Mouse (Mus musculus) C2C12 (cell line): Measurements from ENCODE around the gene Tmcc3. TPM values are rescaled to one million over a fixed set of nuclear protein-coding genes. Genes with fewer than 3 reads are reported as not detected.

Source experiments
- H3K27me3 ChIP-seq: one replicate; pipeline ENCODE4 v1.6.1; 2011; ENCODE audit not compliant: control insufficient read depth, insufficient read depth, insufficient read length
- H3K36me3 ChIP-seq: one replicate; pipeline ENCODE4 v1.6.1; 2011; ENCODE audit not compliant: control insufficient read depth, insufficient read depth
- H3K4me3 ChIP-seq: one replicate; pipeline ENCODE4 v1.5.1; 2011; ENCODE audit warnings: mild to moderate bottlenecking, control low read depth; ENCODE audit not compliant: poor library complexity, insufficient read depth, severe bottlenecking
- H3K79me2 ChIP-seq: one replicate; pipeline ENCODE4 v1.6.1; 2011; ENCODE audit not compliant: control insufficient read depth, insufficient read depth
- H3K79me3 ChIP-seq: one replicate; pipeline ENCODE4 v1.6.1; 2011; ENCODE audit warnings: low read depth, control low read depth
- H3ac ChIP-seq: one replicate; pipeline ENCODE3; 2011; ENCODE audit warnings: low read depth; ENCODE audit not compliant: control insufficient read depth, insufficient read length
- CEBPB ChIP-seq: IDR thresholded peaks from one replicate; pipeline ENCODE4 v1.6.1; 2011; ENCODE audit warnings: low read depth, mild to moderate bottlenecking, control low read depth, moderate library complexity
- CTCF ChIP-seq: IDR thresholded peaks from one replicate; pipeline ENCODE4 v1.5.1; 2011; ENCODE audit not compliant: control insufficient read depth, insufficient read depth, insufficient read length
- FOSL1 ChIP-seq: IDR thresholded peaks from one replicate; pipeline ENCODE4 v1.8.0; 2011; ENCODE audit warnings: mild to moderate bottlenecking, low read length; ENCODE audit not compliant: poor library complexity, insufficient read depth, severe bottlenecking
- MAX ChIP-seq: IDR thresholded peaks from one replicate; pipeline ENCODE4 v1.6.1; 2011; ENCODE audit warnings: mild to moderate bottlenecking, control low read depth
- MYOD1 ChIP-seq: IDR thresholded peaks from one replicate; pipeline ENCODE4 v1.6.1; 2011; ENCODE audit warnings: low read depth; ENCODE audit not compliant: control insufficient read depth, insufficient read length
- MYOG ChIP-seq: IDR thresholded peaks from one replicate; pipeline ENCODE4 v1.6.1; 2011; ENCODE audit not compliant: control insufficient read depth, insufficient read length; ENCODE audit errors: extremely low read depth
- USF1 ChIP-seq: IDR thresholded peaks from one replicate; pipeline ENCODE4 v1.6.1; 2011; ENCODE audit warnings: low read depth, mild to moderate bottlenecking, control low read depth, moderate library complexity
- polyA plus RNA-seq: library from polyadenylated mRNA; unstranded; fragments of >200 nt; fragmentation: generic; extraction: Trizol; gene quantifications from one replicate; pipeline ENCODE4 v1.2.1, GENCODE M21; 2012; ENCODE audit warnings: missing spikeins

Tmcc3 gene
- polyA plus RNA-seq, 1 experiment = 3.5 TPM

GRCm38 (mm10) chr10:94411594-94411993 lies 99.8 kb downstream of the Tmcc3 start:
- no peaks in the 10 kb centered on the region for H3K79me2 ChIP-seq
- TF ChIP-seq CEBPB (no peak), CTCF (no peak), MYOD1 (no peak), FOSL1 (no peak), USF1 (no peak), MYOG (no peak), MAX (no peak)
- H3K4me3 ChIP-seq = no peak overlapping the region
- no peaks in the 10 kb centered on the region for H3K79me3 ChIP-seq
- H3K36me3 ChIP-seq = no peaks in the 10 kb centered on the region
- H3ac ChIP-seq = no peak overlapping the region
- no peaks in the 10 kb centered on the region for H3K27me3 ChIP-seq

DNA sequence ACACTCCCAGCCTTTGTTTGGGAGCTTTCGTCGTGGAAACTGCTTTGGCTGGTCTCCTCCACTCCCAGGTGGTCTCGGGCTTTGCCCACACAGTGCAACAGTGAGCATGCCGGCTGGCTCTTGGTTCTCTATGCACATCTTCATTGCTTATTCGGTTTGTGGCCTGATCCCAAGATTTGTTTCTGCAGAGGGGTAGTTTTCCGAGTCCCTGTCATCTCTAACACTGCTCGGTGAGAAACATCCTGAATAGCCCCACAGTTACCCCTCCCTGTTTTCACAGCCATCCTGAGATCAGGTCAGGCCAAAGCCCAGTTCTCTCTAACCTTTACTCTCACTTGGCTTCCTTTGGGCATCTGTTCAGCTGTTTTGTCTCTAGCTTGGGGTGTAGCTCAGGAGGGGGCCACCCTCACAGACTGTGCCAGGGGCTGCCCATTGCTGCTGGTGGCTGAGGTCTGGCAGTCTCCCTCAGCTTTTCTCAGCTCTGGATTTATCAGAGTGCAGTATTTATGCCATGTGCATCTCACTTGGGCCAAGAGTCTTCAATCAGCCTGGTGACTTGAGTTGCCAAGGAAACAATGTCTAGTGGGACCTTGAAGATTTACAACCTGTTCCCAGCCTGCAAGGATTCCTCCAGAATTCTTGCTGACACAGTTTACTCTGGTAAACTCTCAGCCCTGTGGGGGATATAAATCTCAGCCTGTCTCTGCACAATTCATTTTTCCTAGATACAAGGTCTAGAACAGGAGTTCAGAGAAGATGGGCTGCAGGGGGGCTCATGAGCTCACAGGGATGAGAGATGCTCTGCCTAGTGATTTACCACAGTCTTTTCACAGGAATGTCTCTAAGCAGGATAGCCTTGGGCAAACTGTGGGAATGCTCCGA lies 102.3 kb downstream of the Tmcc3 start:
- Histone ChIP-seq H3ac (no peak overlapping the region), H3K4me3 (no peak overlapping the region), H3K27me3 (no peaks in the 10 kb centered on the region), H3K36me3 (no peaks in the 10 kb centered on the region), H3K79me3 (no peaks in the 10 kb centered on the region), H3K79me2 (no peaks in the 10 kb centered on the region)
- no peak for TF ChIP-seq MYOG
- no peak for TF ChIP-seq MYOD1
- no peak for TF ChIP-seq MAX
- no peak for TF ChIP-seq CTCF
- TF ChIP-seq CEBPB = no peak
- TF ChIP-seq FOSL1 = no peak
- TF ChIP-seq USF1 = no peak

DNA sequence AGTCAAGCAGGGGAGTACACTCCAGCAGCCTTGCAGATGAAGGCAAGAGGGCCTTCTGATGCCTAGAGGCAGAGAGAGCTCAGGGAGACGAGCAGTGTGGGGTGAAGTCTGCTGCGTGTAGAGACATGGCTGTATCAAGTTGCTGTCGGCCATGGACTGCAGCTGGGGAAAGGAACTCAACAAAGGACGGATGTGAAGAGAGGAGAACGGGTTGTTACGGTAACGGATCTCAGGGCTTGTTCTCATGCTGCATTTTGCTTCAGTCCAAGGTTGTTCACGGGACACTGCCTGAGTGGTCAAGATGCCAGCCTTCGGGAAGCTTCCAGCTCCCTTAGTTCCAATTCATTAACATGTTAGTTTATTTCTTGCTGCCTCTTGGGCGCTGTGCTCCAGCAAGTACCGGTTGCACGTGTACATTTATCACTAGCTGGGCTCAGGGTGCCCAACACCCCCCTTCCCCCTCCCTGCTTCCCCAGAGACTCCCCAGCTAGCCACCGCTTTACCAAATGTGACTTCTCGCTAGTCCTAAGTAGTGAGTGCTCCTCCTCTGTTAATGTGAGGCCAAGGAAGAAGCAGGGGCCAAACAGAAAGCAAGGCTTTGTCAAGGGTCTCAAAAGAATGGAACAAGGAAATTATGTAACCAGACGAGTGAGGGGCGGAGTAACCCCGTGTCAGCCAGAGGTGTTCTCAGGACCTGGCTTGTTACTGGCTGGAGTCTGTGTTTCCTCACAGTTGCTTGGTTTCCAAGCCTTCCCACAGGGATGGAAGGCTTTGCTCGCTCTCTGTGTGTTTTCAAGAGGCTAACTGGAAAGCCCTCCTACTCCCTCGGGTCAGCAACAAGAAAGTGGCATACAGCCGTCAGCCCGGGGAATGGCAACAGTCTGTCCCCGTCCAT lies 104.4 kb downstream of the Tmcc3 start:
- no peaks in the 10 kb centered on the region for H3K79me3 ChIP-seq
- H3K4me3 ChIP-seq = no peak overlapping the region
- no peaks in the 10 kb centered on the region for H3K27me3 ChIP-seq
- no peaks in the 10 kb centered on the region for H3K36me3 ChIP-seq
- TF ChIP-seq USF1 (no peak), FOSL1 (no peak), MYOD1 (no peak), MYOG (no peak), CTCF (no peak), MAX (no peak), CEBPB (no peak)
- H3ac ChIP-seq = no peak overlapping the region
- no peaks in the 10 kb centered on the region for H3K79me2 ChIP-seq

DNA sequence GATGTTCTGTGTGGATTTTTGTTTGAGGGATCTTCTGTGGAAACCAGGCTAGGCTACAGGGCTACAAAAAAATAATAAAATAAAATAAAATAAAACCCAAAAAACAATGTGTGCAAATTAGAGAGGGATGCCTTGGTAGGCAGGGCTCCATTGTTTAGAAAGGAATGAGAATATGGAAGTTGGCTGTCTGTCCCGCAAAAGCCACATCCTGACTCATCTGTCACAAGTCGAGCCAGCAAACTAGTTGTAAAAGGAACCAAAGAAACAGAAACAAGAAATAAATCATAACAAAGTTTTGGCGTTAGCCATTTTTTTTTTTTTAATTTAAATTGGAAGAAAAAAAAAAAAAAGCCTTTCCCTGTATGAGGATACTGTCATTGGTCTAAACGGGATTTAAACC lies 105.9 kb downstream of the Tmcc3 start:
- Histone ChIP-seq H3K27me3 (no peaks in the 10 kb centered on the region), H3K36me3 (no peaks in the 10 kb centered on the region), H3K79me3 (no peaks in the 10 kb centered on the region), H3K4me3 (no peak overlapping the region), H3ac (no peak overlapping the region), H3K79me2 (no peaks in the 10 kb centered on the region)
- TF ChIP-seq FOSL1 = peak; percentile 66
- TF ChIP-seq USF1 = no peak

GRCm38 (mm10) chr10:94426000-94426920 lies 114.5 kb downstream of the Tmcc3 start:
- Histone ChIP-seq H3K4me3 (no peak overlapping the region), H3K36me3 (no peaks in the 10 kb centered on the region), H3K79me2 (no peaks in the 10 kb centered on the region), H3K27me3 (no peaks in the 10 kb centered on the region), H3ac (no peak overlapping the region), H3K79me3 (no peaks in the 10 kb centered on the region)
- TF ChIP-seq USF1 (no peak), FOSL1 (no peak), CEBPB (no peak), MYOD1 (no peak), CTCF (no peak), MYOG (no peak), MAX (no peak)
